Mouse (Mus musculus): ENCODE measurements at regions not wholly inside any gene's neighbourhood (a gene's known extent, or its start where the extent isn't known, plus 50 kb on each side); places are given as distances from the start of the nearest gene placed in this dataset.

DNA sequence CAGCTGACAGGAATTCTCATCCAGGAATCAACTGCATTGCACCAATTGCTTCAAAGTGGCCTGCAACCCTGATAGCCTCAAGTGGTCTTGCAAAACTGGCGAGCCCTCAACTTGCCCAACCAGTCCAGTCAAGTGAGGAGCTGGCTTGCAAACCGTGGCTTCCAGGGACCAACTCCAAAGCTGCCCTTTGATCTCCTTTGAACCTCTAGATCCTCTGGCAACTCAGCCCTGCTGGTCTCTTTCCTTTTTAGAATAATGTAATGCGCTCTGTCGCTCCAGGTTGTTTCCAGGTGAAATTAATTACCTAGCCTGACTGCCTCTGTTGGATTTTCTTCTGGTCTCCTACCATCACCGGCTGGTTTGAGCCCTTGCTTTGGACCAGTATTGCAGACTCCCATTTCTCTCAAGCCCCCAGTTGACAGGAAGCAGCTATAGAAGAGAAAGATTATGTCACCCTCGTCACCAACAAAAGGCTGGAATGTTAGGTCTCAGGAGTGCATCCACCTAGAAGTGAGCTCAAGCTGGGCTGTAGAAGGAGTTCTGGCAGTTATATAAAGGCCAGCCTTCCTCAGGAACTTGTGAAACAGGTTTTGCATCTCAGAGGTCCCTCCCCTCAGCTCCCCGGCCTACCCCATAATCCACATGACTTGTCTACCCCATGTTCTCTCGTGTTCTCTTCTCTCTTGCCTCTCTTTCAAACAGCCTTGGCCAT lies 49.8 kb upstream of the Abcd3 start:
- no peak for DNase-seq (ENCODE audit: low read depth, low spot score)
